Mouse (Mus musculus): ENCODE results near the gene Coa3. TPM values are rescaled to one million over a fixed set of nuclear protein-coding genes. Genes with fewer than 3 reads are reported as not detected.
A peak's percentile ranks its signal among the peaks of the same experiment; 100 is the strongest.

Gene Coa3
- total and polyA plus RNA-seq, 3 experiments = 117 to 285 (median 177) TPM

- H3K9me3 ChIP-seq (replicated peaks; ENCODE audit: low read length) = peaks cover 2% of the 10 kb centered on the region
- dilution Hi-C loops (cut with MboI; ENCODE audit: extremely low pct_ligation_motif_present, extremely low pct_unique_long_range_greater_than_20kb, low sequenced_read_pairs) = no loop called here
- H3K36me3 ChIP-seq (replicated peaks in 1 of 2; ENCODE audit: control insufficient read depth in 1 of 2, insufficient read depth in 1 of 2, low read length in 1 of 2) = no peaks in the 10 kb centered on the region
- in situ Hi-C loops (cut with MboI; ENCODE audit: low pct_ligation_motif_present, low pct_unique_long_range_greater_than_20kb, low sequenced_read_pairs) = no loop called here
- no peaks in the 10 kb centered on the region for H3K79me2 ChIP-seq (replicated peaks; ENCODE audit: control insufficient read depth, extremely low read depth, insufficient read depth, poor library complexity, severe bottlenecking)
- no peak overlapping the region for H3K4me2 ChIP-seq (ENCODE audit: insufficient read depth, low read depth, poor library complexity, severe bottlenecking)
- H3K27me3 ChIP-seq (replicated peaks) = peaks cover 27% of the 10 kb centered on the region
- H3K9ac ChIP-seq (ENCODE audit: insufficient read depth, low read depth) = no peak overlapping the region
- TF ChIP-seq EP300 (IDR thresholded peaks at IDR 0.05; ENCODE audit: low read length) (no peak), E2F4 (IDR thresholded peaks at IDR 0.05; ENCODE audit: insufficient replicate concordance, low read depth, low read length) (no peak), SIN3A (IDR thresholded peaks at IDR 0.05; ENCODE audit: low read length) (no peak), ELF1 (IDR thresholded peaks at IDR 0.05; ENCODE audit: low read depth, low read length) (no peak), CHD2 (IDR thresholded peaks at IDR 0.05; ENCODE audit: low read length) (no peak), USF2 (conservative IDR thresholded peaks at IDR 0.05; ENCODE audit: low read depth, low read length) (no peak), RAD21 (IDR thresholded peaks at IDR 0.05; ENCODE audit: low read depth, low read length) (no peak), MXI1 (IDR thresholded peaks at IDR 0.05; ENCODE audit: low read depth, low read length) (no peak), RCOR1 (conservative IDR thresholded peaks at IDR 0.05; ENCODE audit: low read depth, low read length) (no peak), BHLHE40 (IDR thresholded peaks at IDR 0.05; ENCODE audit: low read depth, low read length) (no peak), JUN (IDR thresholded peaks at IDR 0.05; ENCODE audit: insufficient read depth, low read depth, low read length) (no peak), SMC3 (IDR thresholded peaks at IDR 0.05; ENCODE audit: low read depth, low read length) (no peak), MAFK (IDR thresholded peaks at IDR 0.05; ENCODE audit: insufficient replicate concordance, low read length) (no peak), ZNF384 (IDR thresholded peaks at IDR 0.05; ENCODE audit: low read depth, low read length) (no peak), CTCF (conservative IDR thresholded peaks at IDR 0.05 in 1 of 2, IDR thresholded peaks at IDR 0.05 in 1 of 2; ENCODE audit: low read depth in 2 of 2, low read length in 2 of 2) (no peak)
- H3K4me1 ChIP-seq (ENCODE audit: control insufficient read depth in 1 of 2, insufficient read depth in 2 of 2) = peaks cover 3 to 19% of the 10 kb centered on the region in 2 experiments; a peak in 2 of 4 replicates
- no peak overlapping the region for H3K4me3 ChIP-seq (replicated peaks in 1 of 3; ENCODE audit: low read depth in 2 of 3, low read length in 2 of 3, poor library complexity in 1 of 3)
- DNase-seq (ENCODE audit: extremely low read depth) = no peak
- no peak overlapping the region for H3K27ac ChIP-seq (ENCODE audit: insufficient read depth, low read depth)
Measured at GRCm38 (mm10) chr11:101233240-101233639, 45.7 kb downstream of the Coa3 start.

GRCm38 (mm10) chr11:101232010-101232839 lies 46.7 kb downstream of the Coa3 start:
- Histone ChIP-seq H3K79me2 (replicated peaks; ENCODE audit: control insufficient read depth, extremely low read depth, insufficient read depth, poor library complexity, severe bottlenecking) (no peaks in the 10 kb centered on the region), H3K9me3 (replicated peaks; ENCODE audit: low read length) (peaks cover 2% of the 10 kb centered on the region), H3K4me1 (ENCODE audit: control insufficient read depth in 1 of 2, insufficient read depth in 2 of 2) (peaks cover 3 to 19% of the 10 kb centered on the region in 2 experiments; a peak in 2 of 4 replicates), H3K27me3 (replicated peaks) (peaks cover 32% of the 10 kb centered on the region), H3K36me3 (replicated peaks in 1 of 2; ENCODE audit: control insufficient read depth in 1 of 2, insufficient read depth in 1 of 2, low read length in 1 of 2) (no peaks in the 10 kb centered on the region), H3K4me3 (replicated peaks in 1 of 3; ENCODE audit: low read depth in 2 of 3, low read length in 2 of 3, poor library complexity in 1 of 3) (no peak overlapping the region), H3K4me2 (ENCODE audit: insufficient read depth, low read depth, poor library complexity, severe bottlenecking) (0 out of 2 replicates have a peak overlapping the region, but pooled peaks have one; percentile 53), H3K9ac (ENCODE audit: insufficient read depth, low read depth) (no peak overlapping the region), H3K27ac (ENCODE audit: insufficient read depth, low read depth) (no peak overlapping the region)
- no peak for DNase-seq (ENCODE audit: extremely low read depth)
- dilution Hi-C loops (cut with MboI; ENCODE audit: extremely low pct_ligation_motif_present, extremely low pct_unique_long_range_greater_than_20kb, low sequenced_read_pairs) (no loop called here), in situ Hi-C loops (cut with MboI; ENCODE audit: low pct_ligation_motif_present, low pct_unique_long_range_greater_than_20kb, low sequenced_read_pairs) (no loop called here)
- no peak for TF ChIP-seq RAD21 (IDR thresholded peaks at IDR 0.05; ENCODE audit: low read depth, low read length)
- 0 out of 2 replicates have a peak, but pooled peaks have one; percentile 16 for TF ChIP-seq EP300 (IDR thresholded peaks at IDR 0.05; ENCODE audit: low read length)
